In genomic region chrX:52261546-52261945, GRCm38 (mm10) we compare ENCODE assay signal across 8 mouse cellular contexts.
DNase-seq lines count a peak whose midpoint lies in the region; ATAC-seq and TF ChIP-seq lines count a peak whose summit lies in the region.

No protein-coding gene starts in this region.

- H3K36me3 ChIP-seq in intestine, embryonic 16.5 days (ENCODE audit: control insufficient read depth, insufficient read depth, low read length), result no peaks in the 10 kb centered on the region
- H3K36me3 ChIP-seq in liver, embryonic 11.5 days (ENCODE audit: control insufficient read depth, insufficient read depth, low read length), result no peaks in the 10 kb centered on the region

- no peak overlapping the region for H3K4me2 ChIP-seq in intestine, embryonic 16.5 days (ENCODE audit: low read depth, low read length)
- no peak overlapping the region for H3K4me2 ChIP-seq in liver, embryonic 11.5 days

- no peak overlapping the region for H3K4me3 ChIP-seq in gastrocnemius, adult 2 months
- no peak overlapping the region for H3K4me3 ChIP-seq in intestine, embryonic 16.5 days (ENCODE audit: low read length)
- no peak overlapping the region for H3K4me3 ChIP-seq in liver, embryonic 11.5 days (ENCODE audit: low read depth, low read length)

- intact Hi-C loops in gastrocnemius, adult 2 months (cut with DNase I), result no loop called here
- intact Hi-C loops in heart, postnatal 25 days (cut with DNase I), result no loop called here

- no peaks in the 10 kb centered on the region for H3K27me3 ChIP-seq in intestine, embryonic 16.5 days (replicated peaks; ENCODE audit: control insufficient read depth, insufficient read depth, low read length)
- no peaks in the 10 kb centered on the region for H3K27me3 ChIP-seq in liver, embryonic 11.5 days (replicated peaks; ENCODE audit: control insufficient read depth, insufficient read depth, low read length)

- peaks cover 5% of the 10 kb centered on the region for H3K4me1 ChIP-seq in intestine, embryonic 16.5 days (ENCODE audit: control insufficient read depth, insufficient read depth, low read length)
- H3K4me1 ChIP-seq in liver, embryonic 11.5 days (replicated peaks; ENCODE audit: control insufficient read depth, insufficient read depth, low read length), result no peaks in the 10 kb centered on the region

- H3K9me3 ChIP-seq in intestine, embryonic 16.5 days (ENCODE audit: control insufficient read depth, low read length), result no peaks in the 10 kb centered on the region
- H3K9me3 ChIP-seq in liver, embryonic 11.5 days (ENCODE audit: control insufficient read depth, low read length), result no peaks in the 10 kb centered on the region

- no peak for ATAC-seq in intestine, embryonic 16.5 days
- no peak for ATAC-seq in liver, embryonic 11.5 days (replicated peaks; ENCODE audit: low FRiP score)

- DNase-seq in ovary, adult 18-20 months (ENCODE audit: low spot score), result peak; percentile 7
- DNase-seq in ovary, postnatal 14 days (ENCODE audit: low spot score), result no peak
- DNase-seq in gastrocnemius, adult 2 months, result peak; percentile 57
- peak; percentile 5 for DNase-seq in heart, postnatal 25 days (ENCODE audit: low spot score)
- peak; percentile 14 for DNase-seq in lung, postnatal 36 days
- DNase-seq in embryo, embryonic 11 days, result no peak
- DNase-seq in liver, embryonic 11.5 days (ENCODE audit: low spot score), result no peak

- H3K27ac ChIP-seq in gastrocnemius, adult 2 months, result peak overlapping the region; percentile 57
- no peak overlapping the region for H3K27ac ChIP-seq in intestine, embryonic 16.5 days (ENCODE audit: low read length)
- H3K27ac ChIP-seq in liver, embryonic 11.5 days (ENCODE audit: low read depth, low read length), result no peak overlapping the region

- no peak overlapping the region for H3K9ac ChIP-seq in intestine, embryonic 16.5 days (ENCODE audit: low read depth, low read length)
- H3K9ac ChIP-seq in liver, embryonic 11.5 days (ENCODE audit: low read depth, low read length), result no peak overlapping the region

- 49% methylated on average over 7 of the region's 7 CpGs for WGBS in intestine, embryonic 16.5 days
- 74% methylated on average over 7 of the region's 7 CpGs for WGBS in liver, embryonic 11.5 days

- TF ChIP-seq CTCF in gastrocnemius, adult 2 months (IDR thresholded peaks at IDR 0.05), result no peak

Comparison
In these comparisons a context has a peak if more than half of its experiments do, and no peak if none do; other contexts are left out.
1. DNase-seq: peak in ovary, adult 18-20 months (single experiment), gastrocnemius, adult 2 months (single experiment), heart, postnatal 25 days (single experiment) and lung, postnatal 36 days (single experiment); none in ovary, postnatal 14 days (single experiment), embryo, embryonic 11 days (single experiment) and liver, embryonic 11.5 days (single experiment).